Mouse (Mus musculus) kidney, adult 2 months (tissue): Measurements from ENCODE around the gene B3gnt6.

ENCODE experiments used
- CTCF ChIP-seq: fragments of 200-500 bp; conservative IDR thresholded peaks from 2 replicates; pipeline ENCODE4 v1.5.1; 2011; ENCODE audit warnings: low read depth, mild to moderate bottlenecking, control low read depth, low read length, moderate library complexity, mixed read lengths; ENCODE audit not compliant: insufficient read depth, insufficient read length
- POLR2A ChIP-seq: fragments of 200-500 bp; IDR thresholded peaks from one replicate; pipeline ENCODE4 v1.6.1; 2011; ENCODE audit warnings: low read depth, low read length, control low read depth

- TF ChIP-seq CTCF: no peak
- TF ChIP-seq POLR2A: no peak
Observed at GRCm38 (mm10) chr7:98164382-98164998, 34.8 kb downstream of the B3gnt6 start.
